Mouse (Mus musculus) kidney, adult 2 months (tissue): Measurements from ENCODE around the gene Fn1.

Source experiments
- CTCF ChIP-seq: fragments of 200-500 bp; conservative IDR thresholded peaks from 2 replicates; pipeline ENCODE4 v1.5.1; 2011; ENCODE audit warnings: low read depth, mild to moderate bottlenecking, control low read depth, low read length, moderate library complexity, mixed read lengths; ENCODE audit not compliant: insufficient read depth, insufficient read length
- POLR2A ChIP-seq: fragments of 200-500 bp; IDR thresholded peaks from one replicate; pipeline ENCODE4 v1.6.1; 2011; ENCODE audit warnings: low read depth, low read length, control low read depth

GRCm38 (mm10) chr1:71652551-71653399 is at the start of gene Fn1:
- TF ChIP-seq CTCF: no peak
- no peak for TF ChIP-seq POLR2A
